ENCODE assay signal across 10 mouse cellular contexts in the genomic region with DNA sequence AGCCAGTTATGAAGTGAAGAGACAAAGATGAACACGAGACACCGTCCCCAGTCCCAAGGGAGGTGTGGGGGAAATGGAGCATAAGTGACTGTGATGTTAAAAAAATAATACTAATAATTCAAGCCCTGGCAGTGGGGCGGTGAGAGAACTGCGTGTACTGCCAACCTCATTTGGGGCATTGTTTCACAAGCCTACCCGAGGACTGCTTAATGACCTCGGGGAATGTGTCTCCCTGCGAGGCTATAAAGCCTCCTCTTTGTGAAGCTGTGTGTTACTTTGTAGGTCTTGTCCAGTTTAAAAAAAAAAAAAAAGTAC. TPM values are rescaled to one million over a fixed set of nuclear protein-coding genes. Genes with fewer than 3 reads are reported as not detected.
DNase-seq lines count a peak whose midpoint lies in the region; ATAC-seq and TF ChIP-seq lines count a peak whose summit lies in the region.
"Had no signal": no experiment of that assay in that cellular context is flagged by ENCODE, and none has a peak within 500 bp of the region (broad histone marks: within the 10 kb centered on the region; RNA-seq: fewer than 3 reads in every experiment).

No protein-coding gene starts in this region.

- TF ChIP-seq CTCF in olfactory bulb, adult 2 months (IDR thresholded peaks at IDR 0.05; ENCODE audit: insufficient read depth, low read depth, low read length), result no peak

- H3K9me3 ChIP-seq in heart, embryonic 10.5 days, result no peaks in the 10 kb centered on the region
- H3K9me3 ChIP-seq in hindbrain, embryonic 12.5 days (replicated peaks), result no peaks in the 10 kb centered on the region
- no peaks in the 10 kb centered on the region for H3K9me3 ChIP-seq in liver, embryonic 11.5 days (ENCODE audit: control insufficient read depth, low read length)

- peak; percentile 32; the same call in 1 of the 2 replicates for ATAC-seq in hindbrain, embryonic 12.5 days (ENCODE audit: low FRiP score)
- ATAC-seq in liver, embryonic 11.5 days (replicated peaks; ENCODE audit: low FRiP score), result no peak

- no peak overlapping the region for H3K9ac ChIP-seq in hindbrain, embryonic 12.5 days
- H3K9ac ChIP-seq in liver, embryonic 11.5 days (ENCODE audit: low read depth, low read length), result no peak overlapping the region

- TF ChIP-seq POLR2A in olfactory bulb, adult 2 months (IDR thresholded peaks at IDR 0.05; ENCODE audit: insufficient read depth, low read depth, low read length), result no peak

- no peaks in the 10 kb centered on the region for H3K36me3 ChIP-seq in heart, embryonic 10.5 days
- H3K36me3 ChIP-seq in hindbrain, embryonic 12.5 days, result no peaks in the 10 kb centered on the region
- no peaks in the 10 kb centered on the region for H3K36me3 ChIP-seq in liver, embryonic 11.5 days (ENCODE audit: control insufficient read depth, insufficient read depth, low read length)

- H3K27ac ChIP-seq in heart, embryonic 10.5 days, result peak overlapping the region; percentile 2; the same call in 1 of the 2 replicates
- no peak overlapping the region for H3K27ac ChIP-seq in hindbrain, embryonic 12.5 days
- H3K27ac ChIP-seq in olfactory bulb, adult 2 months (ENCODE audit: insufficient read depth, low read depth, low read length), result peak overlapping the region; percentile 70; the same call in 1 of the 2 replicates
- no peak overlapping the region for H3K27ac ChIP-seq in liver, embryonic 11.5 days (ENCODE audit: low read depth, low read length)

- no peak overlapping the region for H3K4me2 ChIP-seq in hindbrain, embryonic 12.5 days (replicated peaks)
- H3K4me2 ChIP-seq in liver, embryonic 11.5 days, result no peak overlapping the region

- DNase-seq in heart, embryonic 10.5 days (ENCODE audit: low spot score), result no peak
- no peak for DNase-seq in heart, postnatal 4 days
- peak; percentile 9 for DNase-seq in ovary, postnatal 10 days (ENCODE audit: low spot score)
- no peak for DNase-seq in ovary, adult 18-20 months (ENCODE audit: low spot score)
- no peak for DNase-seq in liver, embryonic 11.5 days (ENCODE audit: low spot score)
- no peak for DNase-seq in left cerebral cortex, adult 9 months (ENCODE audit: low spot score in 2 of 2)

- no peaks in the 10 kb centered on the region for H3K27me3 ChIP-seq in heart, embryonic 10.5 days (ENCODE audit: insufficient read depth, poor library complexity, severe bottlenecking)
- H3K27me3 ChIP-seq in hindbrain, embryonic 12.5 days, result no peaks in the 10 kb centered on the region
- no peaks in the 10 kb centered on the region for H3K27me3 ChIP-seq in liver, embryonic 11.5 days (replicated peaks; ENCODE audit: control insufficient read depth, insufficient read depth, low read length)

- H3K4me3 ChIP-seq in heart, embryonic 10.5 days, result no peak overlapping the region
- no peak overlapping the region for H3K4me3 ChIP-seq in hindbrain, embryonic 12.5 days
- H3K4me3 ChIP-seq in olfactory bulb, adult 2 months (ENCODE audit: insufficient read depth, low read depth, low read length), result no peak overlapping the region
- H3K4me3 ChIP-seq in liver, embryonic 11.5 days (ENCODE audit: low read depth, low read length), result no peak overlapping the region

- H3K4me1 ChIP-seq in heart, embryonic 10.5 days, result peaks cover 6% of the 10 kb centered on the region
- H3K4me1 ChIP-seq in hindbrain, embryonic 12.5 days, result peaks cover 16% of the 10 kb centered on the region
- peaks cover 12% of the 10 kb centered on the region for H3K4me1 ChIP-seq in olfactory bulb, adult 2 months (ENCODE audit: control insufficient read depth, insufficient read depth, low read length)
- H3K4me1 ChIP-seq in liver, embryonic 11.5 days (replicated peaks; ENCODE audit: control insufficient read depth, insufficient read depth, low read length), result no peaks in the 10 kb centered on the region

- 79% methylated on average over 7 of the region's 7 CpGs for WGBS in heart, embryonic 10.5 days
- 38% methylated on average over 7 of the region's 7 CpGs for WGBS in hindbrain, embryonic 12.5 days
- WGBS in olfactory bulb, adult 2 months, result 49% methylated on average over 7 of the region's 7 CpGs
- 69% methylated on average over 7 of the region's 7 CpGs for WGBS in liver, embryonic 11.5 days

RNA-seq across cellular contexts. Expression of a gene that starts 16.9 kb away (rescaled TPM):
- 157 and 163 TPM in 2 replicates for polyA plus RNA-seq in heart, embryonic 10.5 days (2016; fragmentation: Nextera tagmentation; extraction: Ambion mirVana)
- 10 to 100 TPM; 69.7 to 70.3 TPM for total RNA-seq in heart, postnatal 4 days (2021)
- 157 and 177 TPM in 2 replicates for polyA plus RNA-seq in hindbrain, embryonic 12.5 days (2016; fragmentation: Nextera tagmentation; extraction: Ambion mirVana)
- polyA plus RNA-seq in olfactory bulb, adult 2 months (2012; ENCODE audit: insufficient read depth, insufficient read length, low replicate concordance, missing spikeins), result not detected in 2 replicates
- polyA plus RNA-seq in liver, embryonic 11.5 days (2014; fragmentation: Nextera tagmentation; extraction: Ambion mirVana), result 172 and 185 TPM in 2 replicates

RNA-seq across cellular contexts. Expression of a gene that starts 22.3 kb away (rescaled TPM):
- not detected in 2 replicates for polyA plus RNA-seq in heart, embryonic 10.5 days (2016; fragmentation: Nextera tagmentation; extraction: Ambion mirVana)
- under 1 TPM in 1 of 2 experiments, not detected in 1; 0.36 TPM for total RNA-seq in heart, postnatal 4 days (2021)
- not detected in 2 replicates for polyA plus RNA-seq in hindbrain, embryonic 12.5 days (2016; fragmentation: Nextera tagmentation; extraction: Ambion mirVana)
- not detected in 2 replicates for polyA plus RNA-seq in olfactory bulb, adult 2 months (2012; ENCODE audit: insufficient read depth, insufficient read length, low replicate concordance, missing spikeins)
- polyA plus RNA-seq in liver, embryonic 11.5 days (2014; fragmentation: Nextera tagmentation; extraction: Ambion mirVana), result not detected in 2 replicates

RNA-seq across cellular contexts. Expression of a gene that starts 29.2 kb away (rescaled TPM):
- polyA plus RNA-seq in heart, embryonic 10.5 days (2016; fragmentation: Nextera tagmentation; extraction: Ambion mirVana), result 1.5 and 1.7 TPM in 2 replicates
- total RNA-seq in heart, postnatal 4 days (2021), result under 1 TPM; 0.31 to 0.32 TPM
- polyA plus RNA-seq in hindbrain, embryonic 12.5 days (2016; fragmentation: Nextera tagmentation; extraction: Ambion mirVana), result 5.4 and 5.5 TPM in 2 replicates
- not detected in 2 replicates for polyA plus RNA-seq in olfactory bulb, adult 2 months (2012; ENCODE audit: insufficient read depth, insufficient read length, low replicate concordance, missing spikeins)
- 1.4 and 1.9 TPM in 2 replicates for polyA plus RNA-seq in liver, embryonic 11.5 days (2014; fragmentation: Nextera tagmentation; extraction: Ambion mirVana)

RNA-seq across cellular contexts. Expression of a gene that starts 31.4 kb away (rescaled TPM):
- polyA plus RNA-seq in heart, embryonic 10.5 days (2016; fragmentation: Nextera tagmentation; extraction: Ambion mirVana), result not detected in 2 replicates
- not detected for total RNA-seq in heart, postnatal 4 days (2021)
- not detected in 2 replicates for polyA plus RNA-seq in hindbrain, embryonic 12.5 days (2016; fragmentation: Nextera tagmentation; extraction: Ambion mirVana)
- not detected in 2 replicates for polyA plus RNA-seq in olfactory bulb, adult 2 months (2012; ENCODE audit: insufficient read depth, insufficient read length, low replicate concordance, missing spikeins)
- polyA plus RNA-seq in liver, embryonic 11.5 days (2014; fragmentation: Nextera tagmentation; extraction: Ambion mirVana), result not detected in 2 replicates
- polyA plus RNA-seq: limb, embryonic 14.5 days; midbrain, embryonic 14.5 days had no signal

RNA-seq across cellular contexts. Expression of a gene that starts 40.3 kb away (rescaled TPM):
- polyA plus RNA-seq in heart, embryonic 10.5 days (2016; fragmentation: Nextera tagmentation; extraction: Ambion mirVana), result not detected in 2 replicates
- not detected for total RNA-seq in heart, postnatal 4 days (2021)
- polyA plus RNA-seq in hindbrain, embryonic 12.5 days (2016; fragmentation: Nextera tagmentation; extraction: Ambion mirVana), result not detected in 2 replicates
- not detected in 2 replicates for polyA plus RNA-seq in olfactory bulb, adult 2 months (2012; ENCODE audit: insufficient read depth, insufficient read length, low replicate concordance, missing spikeins)
- polyA plus RNA-seq in liver, embryonic 11.5 days (2014; fragmentation: Nextera tagmentation; extraction: Ambion mirVana), result 0.14 and 0.27 TPM in 2 replicates

Comparison
In these comparisons a context has a peak if more than half of its experiments do, and no peak if none do; other contexts are left out.
1. H3K27ac ChIP-seq: peak in heart, embryonic 10.5 days (single experiment) and olfactory bulb, adult 2 months (single experiment); none in hindbrain, embryonic 12.5 days (single experiment) and liver, embryonic 11.5 days (single experiment).
2. RNA of a gene that starts 16.9 kb away (polyA plus RNA-seq): 172 to 185 TPM in liver, embryonic 11.5 days, 157 to 177 TPM in hindbrain, embryonic 12.5 days and 157 to 163 TPM in heart, embryonic 10.5 days; not detected in olfactory bulb, adult 2 months; every median in the first group is over 100 times any median in the second.